Mouse (Mus musculus) limb, embryonic 12.5 days (tissue): ENCODE data around the gene Gm20815. TPM values are rescaled to one million over a fixed set of nuclear protein-coding genes. Genes with fewer than 3 reads are reported as not detected.
"Not testable (repeated sequence)": the region's sequence is repeated elsewhere in the genome, so short reads cannot be mapped to it uniquely, and the experiment has no call there.

Experiments
- ATAC-seq: fragments of 200-750 bp; cut with Nextera tagmentation; 2 replicates; pipeline ENCODE4 v1.8.0; 2017; ENCODE audit warnings: low read depth, moderate TSS enrichment; ENCODE audit not compliant: insufficient number of reproducible peaks, insufficient read depth, low FRiP score, low TSS enrichment
- H3K27ac ChIP-seq: fragments of 300-500 bp; sonication (generic); 2 replicates; pipeline ENCODE4 v1.5.1; 2016; ENCODE audit warnings: mild to moderate bottlenecking, moderate library complexity
- H3K27me3 ChIP-seq: fragments of 300-500 bp; sonication (generic); 2 replicates; pipeline ENCODE4 v1.6.1; 2016; ENCODE audit warnings: mild to moderate bottlenecking, moderate library complexity
- H3K36me3 ChIP-seq: fragments of 300-500 bp; sonication (generic); 2 replicates; pipeline ENCODE4 v1.6.1; 2016; ENCODE audit warnings: mild to moderate bottlenecking, moderate library complexity
- H3K4me1 ChIP-seq: fragments of 300-500 bp; sonication (generic); replicated peaks from 2 replicates; pipeline ENCODE4 v1.6.1; 2016
- H3K4me2 ChIP-seq: fragments of 300-500 bp; sonication (generic); 2 replicates; pipeline ENCODE4 v1.6.1; 2016; ENCODE audit warnings: mild to moderate bottlenecking, moderate library complexity
- H3K4me3 ChIP-seq: fragments of 300-500 bp; sonication (generic); replicated peaks from 2 replicates; pipeline ENCODE4 v1.5.1; 2016; ENCODE audit warnings: mild to moderate bottlenecking
- H3K9ac ChIP-seq: fragments of 300-500 bp; sonication (generic); replicated peaks from 2 replicates; pipeline ENCODE4 v1.6.1; 2016; ENCODE audit warnings: mild to moderate bottlenecking, moderate library complexity
- H3K9me3 ChIP-seq: fragments of 300-500 bp; sonication (generic); 2 replicates; pipeline ENCODE4 v1.6.1; 2016; ENCODE audit warnings: mild to moderate bottlenecking, moderate library complexity
- WGBS: fragments of 180-500 bp; shearing (Covaris S2); methylation state at CpG from one replicate; pipeline ENCODE4 v1.1.7; 2016; 5-methylcytosine and 5-hydroxymethylcytosine counted together
- polyA plus RNA-seq: library from polyadenylated mRNA; unstranded; fragments of >200 nt; fragmentation: Nextera tagmentation; extraction: Ambion mirVana; gene quantifications from 2 replicates; pipeline ENCODE4 v1.2.1, GENCODE M21; 2016

The Gm20815 gene
- not detected in 2 replicates for polyA plus RNA-seq

DNA sequence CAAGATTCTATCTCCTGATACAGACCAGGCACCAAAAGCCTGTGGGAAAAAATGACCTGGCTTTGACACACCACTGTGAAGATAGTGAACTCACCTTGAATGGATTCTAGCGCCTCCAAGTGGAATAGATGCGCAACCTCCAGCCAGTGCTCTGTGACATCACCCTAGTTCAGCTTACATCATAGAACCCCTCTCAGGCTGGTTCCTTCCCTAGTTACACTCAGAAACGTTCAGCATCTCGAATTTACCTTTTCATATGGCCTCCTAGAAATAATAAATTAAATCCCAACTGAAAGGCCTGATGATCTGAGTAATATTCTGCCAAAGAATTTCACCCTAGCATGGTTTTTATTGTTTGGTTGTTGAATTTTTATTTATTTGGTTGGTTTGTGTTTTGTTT, at the start of gene Gm20815:
Gm20815 (minus strand) TSS at position 101 of the 400 bp plus-strand sequence.
- H3K9ac ChIP-seq, H3K9me3 ChIP-seq, H3K36me3 ChIP-seq, H3K27ac ChIP-seq, H3K4me2 ChIP-seq, H3K4me3 ChIP-seq, H3K4me1 ChIP-seq, H3K27me3 ChIP-seq, ATAC-seq: not testable (repeated sequence)
- 23% methylated on average over 2 of the region's 4 CpGs for WGBS
